Mouse (Mus musculus): ENCODE results near the gene Insl3.

DNA sequence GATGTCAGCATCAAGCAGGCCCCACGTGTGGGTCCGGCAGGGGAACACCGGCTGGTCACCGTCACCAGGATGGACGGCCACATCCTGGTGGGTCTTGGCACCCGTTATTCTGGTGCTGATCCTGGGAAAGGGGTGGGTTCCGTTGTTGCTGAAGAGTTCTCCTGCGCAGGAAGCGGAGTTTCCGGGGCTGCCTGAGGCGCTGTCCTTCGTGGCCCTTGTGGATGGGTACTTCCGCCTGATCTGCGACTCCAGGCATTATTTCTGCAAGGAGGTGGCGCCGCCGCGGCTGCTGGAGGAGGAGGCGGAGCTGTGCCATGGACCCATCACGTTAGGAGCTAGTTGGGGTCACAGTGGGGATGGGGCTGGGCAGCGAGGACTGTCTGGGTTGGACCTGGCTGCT, 8.5 kb upstream of the Insl3 start:
- TF ChIP-seq E2F4 (IDR thresholded peaks at IDR 0.05; ENCODE audit: insufficient read depth) = no peak
- no peak for TF ChIP-seq USF1 (IDR thresholded peaks at IDR 0.05; ENCODE audit: low read depth)
- no peak for TF ChIP-seq MYOG (IDR thresholded peaks at IDR 0.05; ENCODE audit: control insufficient read depth in 1 of 3, insufficient read depth in 1 of 3, insufficient read length in 2 of 3, low read depth in 2 of 3)
- no peak for TF ChIP-seq POLR2A (IDR thresholded peaks at IDR 0.05; ENCODE audit: insufficient read length, low read depth)
- no peak for TF ChIP-seq REST (IDR thresholded peaks at IDR 0.05; ENCODE audit: insufficient read depth, insufficient read length)
- no peak for TF ChIP-seq MAX (IDR thresholded peaks at IDR 0.05; ENCODE audit: low read depth)
- no peak for TF ChIP-seq POLR2AphosphoS2 (IDR thresholded peaks at IDR 0.05; ENCODE audit: insufficient read length, low read depth)
- TF ChIP-seq CEBPB (IDR thresholded peaks at IDR 0.05; ENCODE audit: insufficient read depth, poor library complexity, severe bottlenecking) = no peak

Data from myocyte (in vitro differentiated cells).